Mouse (Mus musculus): ENCODE measurements around the gene Sftpa1. TPM values are rescaled to one million over a fixed set of nuclear protein-coding genes. Genes with fewer than 3 reads are reported as not detected.

Gene Sftpa1
- polyA plus RNA-seq (2015; fragmentation: Nextera tagmentation; extraction: Ambion mirVana), result not detected in 2 replicates

DNA sequence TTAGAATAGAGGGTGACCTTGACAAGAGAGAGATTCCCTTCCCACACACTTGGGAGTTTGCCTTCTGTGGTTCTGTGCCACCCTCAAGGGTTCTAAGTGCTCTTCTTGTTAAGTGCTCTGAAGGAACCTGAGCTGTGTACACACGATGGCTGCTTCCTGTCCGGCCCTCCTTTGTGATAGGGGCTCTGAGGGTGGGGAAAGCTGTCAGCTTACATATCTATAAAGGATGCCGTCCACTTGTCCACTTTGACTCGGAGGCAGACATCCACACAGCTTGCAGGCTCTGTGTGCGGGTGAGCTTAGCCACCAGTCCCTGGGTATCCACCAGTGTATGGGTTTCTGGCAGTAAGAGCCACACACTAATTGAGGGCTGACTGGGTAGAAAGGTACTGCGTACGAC lies at the start of gene Sftpa1:
TSS of gene Sftpa1 (plus strand) at position 243 of the 400 bp plus-strand sequence.
- ATAC-seq (replicated peaks), result no peak
- Histone ChIP-seq H3K4me2 (replicated peaks) (no peak within 1 kb of the TSS), H3K4me1 (no peaks in the 10 kb centered on the region), H3K36me3 (no peaks in the 10 kb centered on the region), H3K9me3 (no peaks in the 10 kb centered on the region), H3K4me3 (no peak within 1 kb of the TSS), H3K9ac (replicated peaks) (no peak within 1 kb of the TSS), H3K27ac (replicated peaks) (no peak within 1 kb of the TSS), H3K27me3 (no peaks in the 10 kb centered on the region)
- 88% methylated on average over 7 of the region's 7 CpGs for WGBS

DNA sequence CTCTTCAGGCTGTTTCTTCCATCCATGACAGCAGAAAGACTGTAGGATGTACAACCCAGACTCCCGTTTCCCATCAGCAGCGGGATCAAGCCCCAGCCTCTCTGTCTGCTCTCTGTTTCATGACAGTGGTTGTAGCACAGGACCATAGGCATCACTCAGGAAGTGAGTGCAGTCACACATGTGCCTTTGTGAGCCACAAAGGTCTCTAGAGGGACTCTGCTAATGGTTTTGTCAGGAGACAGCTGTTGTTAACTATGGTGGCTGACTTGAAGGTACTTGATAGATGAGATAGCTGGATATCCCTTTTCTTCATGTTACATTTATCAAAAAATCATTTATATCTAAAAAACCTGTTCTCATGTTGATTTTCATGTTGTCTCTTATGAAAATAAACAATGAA lies 49.2 kb upstream of the Sftpa1 start:
- H3K27ac ChIP-seq (replicated peaks), result no peak overlapping the region
- H3K4me3 ChIP-seq, result no peak overlapping the region
- H3K4me2 ChIP-seq (replicated peaks), result no peak overlapping the region
- H3K36me3 ChIP-seq, result no peaks in the 10 kb centered on the region
- ATAC-seq (replicated peaks), result no peak
- H3K27me3 ChIP-seq, result no peaks in the 10 kb centered on the region
- WGBS, result 90% methylated on average over 2 of the region's 2 CpGs
- no peaks in the 10 kb centered on the region for H3K9me3 ChIP-seq
- no peaks in the 10 kb centered on the region for H3K4me1 ChIP-seq
- H3K9ac ChIP-seq (replicated peaks), result no peak overlapping the region

DNA sequence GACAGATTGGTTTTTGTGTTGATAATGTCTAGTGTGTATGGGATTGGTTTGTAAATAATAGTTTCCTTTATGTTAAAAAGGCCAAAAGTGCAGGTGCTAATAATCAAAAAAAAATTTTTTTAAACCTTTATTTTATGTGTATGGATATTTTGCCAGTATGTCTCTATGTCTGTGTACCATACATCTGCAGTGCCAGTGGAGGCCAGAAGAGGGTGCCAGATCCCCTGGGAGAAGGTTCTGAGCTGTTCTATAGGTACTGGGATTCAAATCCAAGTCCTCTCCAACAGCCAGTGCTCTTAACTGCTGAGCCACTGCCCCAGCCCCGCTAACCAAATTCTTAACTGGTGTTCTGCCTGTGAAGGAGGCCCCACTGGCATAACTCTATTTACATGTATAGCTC lies 44.1 kb upstream of the Sftpa1 start:
- Histone ChIP-seq H3K4me2 (replicated peaks) (no peak overlapping the region), H3K27me3 (no peaks in the 10 kb centered on the region), H3K27ac (replicated peaks) (no peak overlapping the region), H3K9ac (replicated peaks) (no peak overlapping the region), H3K4me3 (no peak overlapping the region), H3K9me3 (no peaks in the 10 kb centered on the region), H3K4me1 (no peaks in the 10 kb centered on the region), H3K36me3 (no peaks in the 10 kb centered on the region)
- WGBS, result 76% methylated on average over 1 of the region's 1 CpGs
- ATAC-seq (replicated peaks), result no peak

DNA sequence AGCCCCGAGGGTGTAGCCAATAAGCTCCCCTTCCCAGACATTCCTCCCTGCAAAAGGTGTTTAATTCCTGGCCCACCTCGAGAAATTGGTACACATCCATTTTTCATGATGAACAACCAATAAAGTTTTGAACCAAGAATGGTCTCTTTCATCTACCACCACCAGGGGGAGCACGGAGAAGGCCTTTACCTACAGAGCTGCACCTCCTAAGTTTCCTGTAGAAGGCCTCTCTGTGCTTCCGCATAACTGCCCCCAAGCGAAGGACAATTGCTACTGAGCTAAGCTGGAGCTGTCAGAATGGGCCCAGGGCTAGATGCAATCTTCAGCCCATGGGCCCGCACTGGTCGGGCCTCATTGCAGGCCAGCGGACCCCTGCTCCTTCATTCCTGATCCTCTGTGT lies 40.8 kb upstream of the Sftpa1 start:
- Histone ChIP-seq H3K4me2 (replicated peaks) (no peak overlapping the region), H3K36me3 (no peaks in the 10 kb centered on the region), H3K27me3 (no peaks in the 10 kb centered on the region), H3K4me1 (no peaks in the 10 kb centered on the region), H3K4me3 (no peak overlapping the region), H3K27ac (replicated peaks) (no peak overlapping the region), H3K9me3 (no peaks in the 10 kb centered on the region), H3K9ac (replicated peaks) (no peak overlapping the region)
- ATAC-seq (replicated peaks), result no peak
- WGBS, result 47% methylated on average over 8 of the region's 8 CpGs

DNA sequence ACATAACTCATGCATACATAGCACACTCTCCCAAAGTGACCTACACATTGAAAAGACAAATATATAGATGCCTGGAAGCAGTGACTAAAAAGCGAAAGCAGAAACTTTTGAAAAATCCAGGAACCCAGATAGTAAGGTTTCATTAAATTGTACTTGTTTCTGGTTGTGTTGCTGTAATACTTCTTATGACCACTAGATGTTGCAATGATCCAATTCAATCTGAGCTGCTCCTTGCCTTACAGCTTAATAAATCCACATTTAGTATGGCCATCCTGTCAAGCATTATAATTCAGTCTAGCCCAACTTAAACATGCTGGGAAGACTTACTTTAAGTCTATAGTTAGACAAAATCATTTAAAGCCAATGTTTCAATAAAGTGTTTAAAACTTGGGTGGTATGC lies 37.5 kb upstream of the Sftpa1 start:
- no peaks in the 10 kb centered on the region for H3K9me3 ChIP-seq
- no peaks in the 10 kb centered on the region for H3K4me1 ChIP-seq
- no peak for ATAC-seq (replicated peaks)
- H3K27me3 ChIP-seq, result no peaks in the 10 kb centered on the region
- no peaks in the 10 kb centered on the region for H3K36me3 ChIP-seq
- H3K9ac ChIP-seq (replicated peaks), result no peak overlapping the region
- H3K4me2 ChIP-seq (replicated peaks), result no peak overlapping the region
- no peak overlapping the region for H3K4me3 ChIP-seq
- no peak overlapping the region for H3K27ac ChIP-seq (replicated peaks)
- WGBS, result 51% methylated on average over 1 of the region's 1 CpGs

DNA sequence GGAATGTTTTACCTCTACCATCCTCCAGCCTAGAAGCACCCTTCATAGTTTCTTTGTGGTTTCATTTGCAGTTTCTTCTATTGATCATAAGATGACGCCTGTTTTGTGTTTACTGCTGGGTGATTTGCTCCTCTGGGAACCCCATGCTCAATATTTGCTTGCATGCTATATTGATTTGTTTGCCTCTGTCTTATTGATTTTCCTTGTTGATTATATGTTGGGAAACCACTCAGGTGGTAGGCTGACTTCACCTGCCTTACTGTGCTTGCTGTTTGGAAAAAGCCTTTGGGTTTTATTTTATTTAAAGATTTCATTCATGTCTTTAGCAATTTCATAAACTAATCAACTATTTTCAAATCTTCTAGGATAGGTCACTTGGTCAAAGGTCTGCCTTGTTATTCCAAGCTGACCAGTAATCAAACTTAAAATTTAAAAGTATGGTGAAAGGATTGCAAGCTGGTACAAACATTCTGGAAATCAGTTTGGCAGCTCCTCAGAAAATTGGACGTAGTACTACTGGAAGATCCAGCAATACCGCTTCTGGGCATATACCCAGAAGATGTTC lies 35.2 kb upstream of the Sftpa1 start:
- no peak overlapping the region for H3K9ac ChIP-seq (replicated peaks)
- WGBS, result 86% methylated on average over 3 of the region's 3 CpGs
- no peaks in the 10 kb centered on the region for H3K9me3 ChIP-seq
- H3K27ac ChIP-seq (replicated peaks), result no peak overlapping the region
- no peaks in the 10 kb centered on the region for H3K4me1 ChIP-seq
- no peak overlapping the region for H3K4me2 ChIP-seq (replicated peaks)
- H3K4me3 ChIP-seq, result no peak overlapping the region
- ATAC-seq (replicated peaks), result no peak
- H3K36me3 ChIP-seq, result no peaks in the 10 kb centered on the region
- no peaks in the 10 kb centered on the region for H3K27me3 ChIP-seq

DNA sequence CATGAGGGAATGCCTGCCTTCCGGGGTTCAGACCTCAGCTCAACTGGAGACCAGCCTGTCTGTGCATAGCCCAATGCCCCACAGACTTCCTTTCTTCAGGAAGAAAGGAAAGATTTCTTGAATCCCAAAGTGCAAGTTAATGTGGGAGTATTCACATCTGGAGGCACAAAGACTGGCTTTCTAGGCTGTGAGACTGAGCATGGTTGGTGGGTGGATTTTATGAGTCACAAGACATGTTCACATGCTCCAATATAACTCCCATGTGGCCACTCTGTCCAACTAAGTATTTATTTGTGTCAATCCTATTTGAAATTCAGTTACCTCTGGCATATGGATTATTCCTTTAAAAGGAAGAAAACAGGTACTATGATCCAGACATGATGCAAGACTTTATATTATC lies 32.9 kb upstream of the Sftpa1 start:
- Histone ChIP-seq H3K4me2 (replicated peaks) (no peak overlapping the region), H3K27me3 (no peaks in the 10 kb centered on the region), H3K36me3 (no peaks in the 10 kb centered on the region), H3K4me1 (no peaks in the 10 kb centered on the region), H3K27ac (replicated peaks) (no peak overlapping the region), H3K4me3 (no peak overlapping the region), H3K9me3 (no peaks in the 10 kb centered on the region), H3K9ac (replicated peaks) (no peak overlapping the region)
- 80% methylated on average over 1 of the region's 1 CpGs for WGBS
- ATAC-seq (replicated peaks), result no peak

DNA sequence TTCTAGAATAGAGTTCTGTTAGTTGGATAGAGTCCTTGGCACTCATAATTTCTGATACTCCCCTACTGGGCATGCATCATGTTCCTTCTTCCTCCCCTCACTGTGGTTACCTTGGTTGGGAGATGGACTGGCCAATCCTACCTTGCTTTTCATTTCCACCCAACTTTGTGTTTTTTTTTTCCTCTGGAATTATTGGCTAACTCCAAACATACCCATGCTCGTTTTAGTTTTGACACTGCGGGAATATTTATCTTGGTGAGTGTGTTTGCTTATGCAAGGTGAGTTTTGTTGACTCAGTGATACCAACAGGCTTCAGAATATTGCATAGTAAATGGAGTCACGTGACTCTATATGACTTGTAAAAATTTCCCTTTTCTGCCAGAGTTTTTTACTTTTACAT lies 30.9 kb upstream of the Sftpa1 start:
- no peaks in the 10 kb centered on the region for H3K27me3 ChIP-seq
- H3K4me3 ChIP-seq, result no peak overlapping the region
- no peaks in the 10 kb centered on the region for H3K4me1 ChIP-seq
- 86% methylated on average over 3 of the region's 3 CpGs for WGBS
- H3K9ac ChIP-seq (replicated peaks), result no peak overlapping the region
- H3K36me3 ChIP-seq, result no peaks in the 10 kb centered on the region
- no peak for ATAC-seq (replicated peaks)
- H3K9me3 ChIP-seq, result no peaks in the 10 kb centered on the region
- H3K4me2 ChIP-seq (replicated peaks), result no peak overlapping the region
- H3K27ac ChIP-seq (replicated peaks), result no peak overlapping the region

DNA sequence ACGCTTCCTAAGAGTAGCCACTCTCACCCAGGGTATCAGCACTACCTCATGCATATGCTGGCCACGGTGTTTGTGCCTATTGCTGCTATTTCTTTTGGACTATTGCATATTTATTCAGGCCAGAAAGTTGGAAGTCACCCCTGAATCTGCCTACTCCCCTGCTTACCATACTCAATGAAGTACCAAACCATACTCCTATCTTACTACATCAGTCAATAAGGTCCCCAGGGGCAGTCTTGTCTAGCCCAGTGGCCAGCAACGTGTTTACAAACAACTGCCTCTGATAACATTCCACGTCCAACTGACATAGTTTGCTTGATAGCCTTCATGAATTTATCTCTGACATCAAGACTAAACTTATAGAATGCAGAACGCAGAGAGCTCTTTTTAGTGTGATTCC lies 30.3 kb upstream of the Sftpa1 start:
- no peak for ATAC-seq (replicated peaks)

DNA sequence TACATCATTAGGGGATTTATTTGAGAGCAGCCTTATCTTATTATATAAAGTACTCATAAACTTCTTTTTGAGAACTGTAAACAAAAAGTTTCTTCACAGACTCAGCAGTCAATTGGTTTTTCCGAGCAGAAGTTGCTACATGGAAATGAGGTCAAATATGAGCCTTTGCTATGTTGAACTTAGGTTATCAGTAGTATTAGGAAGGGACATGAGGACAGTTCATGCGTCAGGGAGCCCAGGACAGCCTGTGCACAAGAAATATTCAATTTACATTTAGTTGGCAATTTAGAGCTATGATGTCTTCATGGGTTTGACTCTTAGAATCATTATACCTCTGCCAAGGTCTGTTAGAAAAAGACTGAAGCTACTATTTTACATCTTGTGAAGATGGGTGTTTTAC lies 29.3 kb upstream of the Sftpa1 start:
- 88% methylated on average over 2 of the region's 2 CpGs for WGBS
- Histone ChIP-seq H3K4me2 (replicated peaks) (no peak overlapping the region), H3K27ac (replicated peaks) (no peak overlapping the region), H3K9me3 (no peaks in the 10 kb centered on the region), H3K27me3 (no peaks in the 10 kb centered on the region), H3K4me1 (no peaks in the 10 kb centered on the region), H3K9ac (replicated peaks) (no peak overlapping the region), H3K36me3 (no peaks in the 10 kb centered on the region), H3K4me3 (no peak overlapping the region)
- no peak for ATAC-seq (replicated peaks)

More for the DNA sequence above, 30.3 kb upstream of the Sftpa1 start:
- Histone ChIP-seq H3K9ac (replicated peaks) (no peak overlapping the region), H3K4me3 (no peak overlapping the region), H3K4me2 (replicated peaks) (no peak overlapping the region), H3K9me3 (no peaks in the 10 kb centered on the region), H3K27ac (replicated peaks) (no peak overlapping the region), H3K4me1 (no peaks in the 10 kb centered on the region), H3K27me3 (no peaks in the 10 kb centered on the region), H3K36me3 (no peaks in the 10 kb centered on the region)
- WGBS, result 88% methylated on average over 5 of the region's 5 CpGs

DNA sequence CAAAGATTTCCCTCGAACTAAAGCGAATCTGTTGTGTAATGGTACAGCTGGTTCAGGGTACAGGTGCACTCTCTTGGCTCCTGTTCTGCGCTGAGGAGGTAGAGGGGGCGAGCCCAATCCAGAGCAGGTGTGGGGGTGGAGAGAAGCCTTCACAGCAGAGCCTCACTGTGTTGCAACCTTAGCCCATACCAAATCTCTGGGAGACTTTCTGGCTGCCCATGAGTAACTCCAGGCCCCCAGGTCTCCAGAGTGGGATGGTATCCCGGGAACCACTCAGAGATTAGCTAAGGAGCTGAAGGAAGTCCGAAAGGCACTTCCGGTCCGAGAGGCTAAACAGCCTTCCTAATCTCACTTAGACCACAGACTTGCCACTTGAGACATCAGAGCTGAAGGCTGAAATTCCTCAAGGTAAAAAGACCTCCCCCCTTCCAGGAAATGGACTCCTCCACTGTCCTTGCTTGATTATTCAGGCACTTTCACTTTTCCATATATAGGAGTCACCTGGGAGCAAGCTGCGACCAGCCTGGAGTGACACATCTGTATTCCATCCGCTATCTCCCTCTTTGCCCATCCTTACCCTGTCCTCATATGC lies 26.6 kb upstream of the Sftpa1 start, which contains the start of gene Mat1a:
TSS of gene Mat1a (plus strand) at position 183 of the 592 bp plus-strand sequence.
- no peak within 1 kb of the TSS for H3K27ac ChIP-seq (replicated peaks)
- no peak within 1 kb of the TSS for H3K4me3 ChIP-seq
- no peaks in the 10 kb centered on the region for H3K27me3 ChIP-seq
- H3K9me3 ChIP-seq, result no peaks in the 10 kb centered on the region
- no peak within 1 kb of the TSS for H3K4me2 ChIP-seq (replicated peaks)
- H3K4me1 ChIP-seq, result no peaks in the 10 kb centered on the region
- 76% methylated on average over 10 of the region's 10 CpGs for WGBS
- no peak within 1 kb of the TSS for H3K9ac ChIP-seq (replicated peaks)
- no peaks in the 10 kb centered on the region for H3K36me3 ChIP-seq
- no peak for ATAC-seq (replicated peaks)

DNA sequence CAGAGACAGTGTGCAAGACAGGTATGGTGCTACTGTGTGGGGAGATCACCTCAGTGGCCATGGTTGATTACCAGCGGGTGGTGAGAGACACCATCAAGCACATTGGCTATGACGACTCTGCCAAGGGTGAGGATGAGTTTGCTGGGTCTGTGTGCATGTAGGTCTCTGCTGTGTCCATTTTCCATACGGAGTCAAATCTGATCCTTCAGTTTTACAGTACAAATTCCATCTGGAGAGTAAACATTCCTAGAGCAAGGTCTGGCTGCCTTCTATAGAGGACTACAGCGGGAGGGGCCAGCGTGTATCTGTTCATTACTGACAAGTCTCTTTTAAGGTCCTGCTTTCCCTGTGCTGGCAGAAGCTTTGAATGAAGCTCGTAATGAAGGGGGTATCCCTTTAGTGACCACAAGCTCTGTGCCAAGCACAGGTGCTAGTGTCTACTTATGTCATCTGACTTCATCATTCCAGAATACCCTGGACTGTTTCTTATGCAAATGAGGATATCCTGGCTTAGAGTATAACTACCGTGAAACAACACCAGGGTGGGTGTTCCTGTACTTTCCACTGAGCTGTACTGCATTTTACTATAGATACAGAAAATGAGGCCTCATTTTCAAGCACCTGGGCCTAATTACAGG lies 20.4 kb upstream of the Sftpa1 start:
- Histone ChIP-seq H3K36me3 (no peaks in the 10 kb centered on the region), H3K9me3 (no peaks in the 10 kb centered on the region), H3K4me2 (replicated peaks) (no peak overlapping the region), H3K9ac (replicated peaks) (no peak overlapping the region), H3K4me1 (no peaks in the 10 kb centered on the region), H3K27me3 (no peaks in the 10 kb centered on the region), H3K27ac (replicated peaks) (no peak overlapping the region), H3K4me3 (no peak overlapping the region)
- 86% methylated on average over 7 of the region's 7 CpGs for WGBS
- no peak for ATAC-seq (replicated peaks)

DNA sequence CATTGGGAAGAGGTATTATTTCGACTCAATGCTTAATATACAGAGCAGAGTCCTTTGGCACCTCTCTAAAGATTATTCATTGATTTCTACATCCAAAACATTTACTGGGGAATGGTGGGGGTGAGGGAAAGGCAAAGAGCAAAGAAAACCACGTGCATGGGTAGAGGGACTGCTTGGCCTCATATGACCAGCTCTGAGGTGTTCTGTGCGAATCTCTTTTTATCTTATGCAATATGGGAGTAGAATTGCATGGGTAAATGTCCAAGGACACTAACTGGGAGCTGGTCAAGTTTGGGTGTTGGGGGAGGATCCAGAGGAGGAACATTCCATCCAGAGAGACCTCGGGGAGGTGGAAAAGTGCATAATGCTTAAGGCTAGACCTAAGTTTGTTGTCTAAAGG lies 18.6 kb upstream of the Sftpa1 start:
- no peak overlapping the region for H3K9ac ChIP-seq (replicated peaks)
- H3K9me3 ChIP-seq, result no peaks in the 10 kb centered on the region
- ATAC-seq (replicated peaks), result no peak
- H3K27me3 ChIP-seq, result no peaks in the 10 kb centered on the region
- no peaks in the 10 kb centered on the region for H3K4me1 ChIP-seq
- H3K4me2 ChIP-seq (replicated peaks), result no peak overlapping the region
- H3K36me3 ChIP-seq, result no peaks in the 10 kb centered on the region
- H3K27ac ChIP-seq (replicated peaks), result no peak overlapping the region
- H3K4me3 ChIP-seq, result no peak overlapping the region
- 80% methylated on average over 4 of the region's 4 CpGs for WGBS
